Mouse (Mus musculus) liver, embryonic 14.5 days (tissue): Measurements from ENCODE around the gene Lipc.

Experiments
- CTCF ChIP-seq: IDR thresholded peaks from 2 replicates; pipeline ENCODE4 v1.5.1; 2016; ENCODE audit warnings: antibody characterized with exemption, low read depth, control low read depth
- EP300 ChIP-seq: IDR thresholded peaks from 2 replicates; pipeline ENCODE4 v1.6.1; 2016; ENCODE audit warnings: antibody characterized with exemption, low read depth

- TF ChIP-seq CTCF = no peak
- no peak for TF ChIP-seq EP300
Observed at GRCm38 (mm10) chr9:70816701-70817305, 135.2 kb downstream of the Lipc start.
